Mouse (Mus musculus) megakaryocyte, embryonic 14.5 days (primary cell): ENCODE measurements around the gene Ibsp.

Experiments
- FLI1 ChIP-seq: IDR thresholded peaks from 2 replicates; pipeline ENCODE4 v1.6.1; 2012; ENCODE audit warnings: low read length, inconsistent platforms, mixed read lengths
- GATA1 ChIP-seq: IDR thresholded peaks from 3 replicates; pipeline ENCODE4 v1.6.1; 2012; ENCODE audit warnings: mixed read lengths, low read length, inconsistent platforms, borderline replicate concordance

DNA sequence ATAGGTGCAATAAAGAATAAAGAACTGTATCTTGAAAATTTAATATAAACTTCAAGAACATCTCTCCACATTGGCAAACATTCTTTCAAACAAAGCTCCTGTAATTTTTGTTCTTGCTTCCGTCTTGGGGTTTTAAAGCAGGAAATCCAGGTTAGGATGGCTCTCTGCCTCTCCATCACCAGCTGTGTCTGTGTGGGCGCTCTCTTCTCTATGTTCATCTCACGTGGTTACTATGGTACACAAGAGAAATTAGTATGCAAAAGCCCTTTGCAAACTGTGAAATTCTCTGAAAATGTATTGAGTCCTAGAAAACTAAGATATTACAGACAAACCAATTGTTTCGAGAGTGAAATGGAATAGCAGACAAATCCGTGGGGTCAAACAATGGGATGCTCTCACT, 30.4 kb downstream of the Ibsp start:
- TF ChIP-seq GATA1 (no peak), FLI1 (no peak)
